Mouse (Mus musculus): ENCODE data around the gene Arhgap19. TPM values are rescaled to one million over a fixed set of nuclear protein-coding genes. Genes with fewer than 3 reads are reported as not detected.
"Not testable (repeated sequence)": the region's sequence is repeated elsewhere in the genome, so short reads cannot be mapped to it uniquely, and the experiment has no call there.

The Arhgap19 gene
- total RNA-seq (2022) = 1 to 10 TPM; 2.4 to 3.1 (median 2.9) TPM

GRCm38 (mm10) chr19:41801742-41802369, at the start of gene Arhgap19:
Arhgap19 (minus strand) TSS chr19:41802047.
- DNase-seq (ENCODE audit: low spot score in 2 of 2) = peak; percentile 91 to 93

GRCm38 (mm10) chr19:41850719-41851543, 49.1 kb upstream of the Arhgap19 start:
- no peak for DNase-seq (ENCODE audit: low spot score in 2 of 2)

GRCm38 (mm10) chr19:41850021-41850718, 48.3 kb upstream of the Arhgap19 start:
- DNase-seq (ENCODE audit: low spot score in 2 of 2) = no peak

GRCm38 (mm10) chr19:41847992-41848851, 46.4 kb upstream of the Arhgap19 start, which contains the start of gene Frat2:
Frat2 (minus strand) TSS chr19:41848132.
- DNase-seq (ENCODE audit: low spot score in 2 of 2) = peak; percentile 74 to 86

- DNase-seq (ENCODE audit: low spot score in 2 of 2) = not testable (repeated sequence)
These were observed 45.8 kb upstream of the Arhgap19 start for GRCm38 (mm10) chr19:41847614-41847991.

- DNase-seq (ENCODE audit: low spot score in 2 of 2) = peak in 1 of 2 experiments; percentile 20
These were observed 45.3 kb upstream of the Arhgap19 start for GRCm38 (mm10) chr19:41847091-41847581.

- DNase-seq (ENCODE audit: low spot score in 2 of 2) = no peak
These were observed 44.7 kb upstream of the Arhgap19 start for GRCm38 (mm10) chr19:41846366-41847090.

GRCm38 (mm10) chr19:41844345-41844744, 42.5 kb upstream of the Arhgap19 start:
- DNase-seq (ENCODE audit: low spot score in 2 of 2) = no peak

GRCm38 (mm10) chr19:41842706-41843105, 40.9 kb upstream of the Arhgap19 start:
- no peak for DNase-seq (ENCODE audit: low spot score in 2 of 2)

- DNase-seq (ENCODE audit: low spot score in 2 of 2) = no peak
These were observed 40.3 kb upstream of the Arhgap19 start for GRCm38 (mm10) chr19:41842196-41842595.

GRCm38 (mm10) chr19:41841105-41841750, 39.4 kb upstream of the Arhgap19 start:
- DNase-seq (ENCODE audit: low spot score in 2 of 2) = no peak

GRCm38 (mm10) chr19:41839685-41840084, 37.8 kb upstream of the Arhgap19 start:
- DNase-seq (ENCODE audit: low spot score in 2 of 2) = no peak

GRCm38 (mm10) chr19:41838808-41839207, 37.0 kb upstream of the Arhgap19 start:
- DNase-seq (ENCODE audit: low spot score in 2 of 2) = no peak

GRCm38 (mm10) chr19:41837917-41838261, 36.0 kb upstream of the Arhgap19 start:
- DNase-seq (ENCODE audit: low spot score in 2 of 2) = no peak

- no peak for DNase-seq (ENCODE audit: low spot score in 2 of 2)
These were observed 35.5 kb upstream of the Arhgap19 start for GRCm38 (mm10) chr19:41837194-41837916.

- no peak for DNase-seq (ENCODE audit: low spot score in 2 of 2)
These were observed 34.9 kb upstream of the Arhgap19 start for GRCm38 (mm10) chr19:41836719-41837118.

- peak; percentile 33 to 53 for DNase-seq (ENCODE audit: low spot score in 2 of 2)
These were observed 34.0 kb upstream of the Arhgap19 start for GRCm38 (mm10) chr19:41835816-41836215.

- no peak for DNase-seq (ENCODE audit: low spot score in 2 of 2)
These were observed 33.6 kb upstream of the Arhgap19 start for GRCm38 (mm10) chr19:41835407-41835806.

Measured in layer of hippocampus, adult 8-10 months (tissue).